Comparison of ENCODE assay signal across 40 mouse cellular contexts in the genomic region with DNA sequence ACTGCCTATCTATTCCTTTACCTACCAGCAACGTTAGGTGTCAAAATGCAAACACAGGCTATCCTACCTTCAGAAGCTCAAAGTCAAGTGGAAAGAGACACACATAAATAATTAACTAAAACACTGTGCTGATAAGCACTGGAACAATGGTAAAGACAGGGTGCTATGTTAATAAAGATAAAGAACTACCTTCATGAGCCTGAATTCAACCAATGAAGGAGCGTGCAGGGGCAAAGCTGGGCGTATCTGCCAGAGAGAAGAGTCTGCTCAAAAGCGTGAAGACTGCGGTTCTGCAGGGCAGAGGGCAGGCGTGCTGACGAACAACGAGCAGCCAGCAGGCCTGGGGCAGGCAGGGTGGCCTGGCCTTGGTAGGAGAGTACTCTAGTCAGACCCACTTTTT. TPM values are rescaled to one million over a fixed set of nuclear protein-coding genes. Genes with fewer than 3 reads are reported as not detected.
A peak's percentile ranks its signal among the peaks of the same experiment; 100 is the strongest.
DNase-seq lines count a peak whose midpoint lies in the region; ATAC-seq and TF ChIP-seq lines count a peak whose summit lies in the region.
"Had no signal": no experiment of that assay in that cellular context is flagged by ENCODE, and none has a peak within 500 bp of the region (broad histone marks: within the 10 kb centered on the region; RNA-seq: fewer than 3 reads in every experiment).

No protein-coding gene starts in this region.

- no peaks in the 10 kb centered on the region for H3K4me1 ChIP-seq in intestine, postnatal 0 days (replicated peaks; ENCODE audit: control insufficient read depth, insufficient read depth, low read length)
- peaks cover 4 to 7% of the 10 kb centered on the region in 2 experiments for H3K4me1 ChIP-seq in liver, embryonic 14.5 days (replicated peaks; ENCODE audit: control insufficient read depth in 2 of 2, insufficient read depth in 2 of 2, low read length in 1 of 2)
- H3K4me1 ChIP-seq: heart, embryonic 10.5 days; heart, embryonic 15.5 days had no signal

- ATAC-seq in intestine, postnatal 0 days: peak; percentile 92
- ATAC-seq in liver, embryonic 14.5 days (ENCODE audit: insufficient read depth): peak; percentile 70
- ATAC-seq in megakaryocyte-erythroid progenitor cell, adult 5-6 weeks (replicated peaks; ENCODE audit: low FRiP score, low TSS enrichment, poor library complexity, severe bottlenecking): peak; percentile 89
- ATAC-seq: forebrain, embryonic 16.5 days had no signal

- WGBS in intestine, postnatal 0 days: 48% methylated on average over 8 of the region's 8 CpGs
- WGBS in liver, embryonic 14.5 days (ENCODE audit: insufficient replicate concordance): 45% methylated on average over 8 of the region's 8 CpGs

- no peak overlapping the region for H3K4me2 ChIP-seq in intestine, postnatal 0 days (replicated peaks; ENCODE audit: low read depth)
- no peak overlapping the region for H3K4me2 ChIP-seq in liver, embryonic 14.5 days (ENCODE audit: low read depth)
- H3K4me2 ChIP-seq: heart, embryonic 15.5 days had no signal

- no peak overlapping the region for H3K4me3 ChIP-seq in intestine, postnatal 0 days (ENCODE audit: low read depth, low read length)
- H3K4me3 ChIP-seq in liver, embryonic 14.5 days (ENCODE audit: insufficient read depth in 1 of 2, low read depth in 2 of 2, low read length in 2 of 2): no peak overlapping the region
- H3K4me3 ChIP-seq: erythroblast, embryonic 14.5 days; heart, embryonic 10.5 days; heart, embryonic 15.5 days had no signal

- no peak for TF ChIP-seq CTCF in intestine, postnatal 0 days (IDR thresholded peaks at IDR 0.05; ENCODE audit: low read depth)
- TF ChIP-seq CTCF in liver, embryonic 14.5 days (IDR thresholded peaks at IDR 0.05; ENCODE audit: low read depth): no peak

- DNase-seq in c-Kit-positive CD71-positive TER-119-negative erythroid progenitor cells, embryonic 14.5 days (ENCODE audit: low read depth): peak; percentile 70
- no peak for DNase-seq in liver, embryonic 14.5 days (ENCODE audit: low read depth in 3 of 3, low spot score in 3 of 3)
- no peak for DNase-seq in spleen, adult 12 weeks (ENCODE audit: low spot score)
- no peak for DNase-seq in layer of hippocampus, adult 9-10 months (ENCODE audit: low spot score)
- no peak for DNase-seq in heart, adult 11 months
- DNase-seq: adrenal gland, postnatal 14 days; cerebellum, adult 2 months; cerebellum, postnatal 14 days; gastrocnemius, postnatal 10 days; kidney, adult 2 months; lung, postnatal 36 days; midbrain, embryonic 14.5 days; retina, postnatal 1 day; right cerebral cortex, postnatal 14 days; spleen, adult 18-20 months; thymus, adult 18-20 months; thymus, postnatal 36 days had no signal

- no peak overlapping the region for H3K9ac ChIP-seq in intestine, postnatal 0 days (ENCODE audit: low read depth, low read length)
- no peak overlapping the region for H3K9ac ChIP-seq in liver, embryonic 14.5 days (replicated peaks)
- H3K9ac ChIP-seq: heart, embryonic 15.5 days had no signal

- H3K27ac ChIP-seq in intestine, postnatal 0 days (ENCODE audit: low read depth, low read length): no peak overlapping the region
- H3K27ac ChIP-seq in liver, embryonic 14.5 days: no peak overlapping the region
- H3K27ac ChIP-seq: heart, embryonic 10.5 days; heart, embryonic 15.5 days; kidney, postnatal 0 days; stomach, postnatal 0 days had no signal

- no peak for TF ChIP-seq EP300 in liver, embryonic 14.5 days (IDR thresholded peaks at IDR 0.05; ENCODE audit: low read depth)

- no peaks in the 10 kb centered on the region for H3K27me3 ChIP-seq in intestine, postnatal 0 days (replicated peaks; ENCODE audit: control insufficient read depth, insufficient read depth, low read length)
- no peaks in the 10 kb centered on the region for H3K27me3 ChIP-seq in liver, embryonic 14.5 days (ENCODE audit: control insufficient read depth, insufficient read depth, low read length)
- H3K27me3 ChIP-seq: heart, embryonic 15.5 days had no signal

- H3K9me3 ChIP-seq in intestine, postnatal 0 days (ENCODE audit: control insufficient read depth): no peaks in the 10 kb centered on the region
- no peaks in the 10 kb centered on the region for H3K9me3 ChIP-seq in liver, embryonic 14.5 days (ENCODE audit: control insufficient read depth, low read length)
- H3K9me3 ChIP-seq: G1E; heart, embryonic 10.5 days; heart, embryonic 15.5 days had no signal

- peaks cover 10% of the 10 kb centered on the region for H3K36me3 ChIP-seq in intestine, postnatal 0 days (ENCODE audit: control insufficient read depth, insufficient read depth)
- H3K36me3 ChIP-seq in liver, embryonic 14.5 days (replicated peaks; ENCODE audit: control insufficient read depth, insufficient read depth, low read depth): 0 out of 2 replicates have a peak, but pooled peaks cover 3% of the 10 kb centered on the region

RNA-seq across cellular contexts. Expression of gene Xrcc6, which starts 16.6 kb away (rescaled TPM):
- 22.6 and 23.2 TPM in 2 replicates for polyA plus RNA-seq in intestine, postnatal 0 days (2015; fragmentation: Nextera tagmentation; extraction: Ambion mirVana)
- 13.9 and 22.1 TPM in 2 replicates for polyA plus RNA-seq in liver, embryonic 14.5 days (2012; rRNA removed)
- 52.9 and 62.3 TPM in 2 replicates for polyA plus RNA-seq in liver, embryonic 14.5 days (2014; fragmentation: Nextera tagmentation; extraction: Ambion mirVana)
- total RNA-seq in megakaryocyte-erythroid progenitor cell, adult 5-6 weeks (2014; fragmentation: Nextera tagmentation): 120 and 143 TPM in 2 replicates
- total RNA-seq in megakaryocyte-erythroid progenitor cell, adult 5-6 weeks (2017): 379 and 524 TPM in 2 replicates

RNA-seq across cellular contexts. Expression of gene 1700029P11Rik, which starts 23.9 kb away (rescaled TPM):
- not detected in 2 replicates for polyA plus RNA-seq in intestine, postnatal 0 days (2015; fragmentation: Nextera tagmentation; extraction: Ambion mirVana)
- not detected in 2 replicates for polyA plus RNA-seq in liver, embryonic 14.5 days (2012; rRNA removed)
- not detected in 2 replicates for polyA plus RNA-seq in liver, embryonic 14.5 days (2014; fragmentation: Nextera tagmentation; extraction: Ambion mirVana)
- not detected in 2 replicates for total RNA-seq in megakaryocyte-erythroid progenitor cell, adult 5-6 weeks (2014; fragmentation: Nextera tagmentation)
- total RNA-seq in megakaryocyte-erythroid progenitor cell, adult 5-6 weeks (2017): not detected in 2 replicates
- total RNA-seq: adrenal gland, postnatal 14 days; G1E; gastrocnemius, postnatal 10 days; heart, postnatal 25 days; layer of hippocampus, postnatal 10 days; left cerebral cortex, adult 18-20 months; left cerebral cortex, postnatal 14 days; liver, adult 2 months; monocyte, adult 5-6 weeks had no signal
- polyA plus RNA-seq: cerebellum, adult 2 months; cortical plate, adult 2 months; embryonic facial prominence, embryonic 14.5 days; erythroblast, embryonic 14.5 days; forebrain, embryonic 11.5 days; forebrain, embryonic 16.5 days; G1E; heart, embryonic 10.5 days; heart, embryonic 15.5 days; hindbrain, embryonic 11.5 days; kidney, postnatal 0 days; large intestine, adult 2 months; limb, embryonic 11.5 days; liver, adult 2 months; lung, embryonic 16.5 days; midbrain, embryonic 14.5 days; neural tube, embryonic 14.5 days; stomach, postnatal 0 days had no signal

RNA-seq across cellular contexts. Expression of gene Desi1, which starts 29.4 kb away (rescaled TPM):
- polyA plus RNA-seq in intestine, postnatal 0 days (2015; fragmentation: Nextera tagmentation; extraction: Ambion mirVana): 10.0 and 12.1 TPM in 2 replicates
- 8.3 and 9.3 TPM in 2 replicates for polyA plus RNA-seq in liver, embryonic 14.5 days (2012; rRNA removed)
- 8.6 and 11.3 TPM in 2 replicates for polyA plus RNA-seq in liver, embryonic 14.5 days (2014; fragmentation: Nextera tagmentation; extraction: Ambion mirVana)
- total RNA-seq in megakaryocyte-erythroid progenitor cell, adult 5-6 weeks (2014; fragmentation: Nextera tagmentation): 48.8 and 51.6 TPM in 2 replicates
- 8.0 and 22.3 TPM in 2 replicates for total RNA-seq in megakaryocyte-erythroid progenitor cell, adult 5-6 weeks (2017)

RNA-seq across cellular contexts. Expression of gene Snu13, which starts 43.1 kb away (rescaled TPM):
- polyA plus RNA-seq in intestine, postnatal 0 days (2015; fragmentation: Nextera tagmentation; extraction: Ambion mirVana): 86.1 and 99.0 TPM in 2 replicates
- polyA plus RNA-seq in liver, embryonic 14.5 days (2012; rRNA removed): 78.8 and 83.1 TPM in 2 replicates
- polyA plus RNA-seq in liver, embryonic 14.5 days (2014; fragmentation: Nextera tagmentation; extraction: Ambion mirVana): 187 TPM in 2 replicates
- 295 and 336 TPM in 2 replicates for total RNA-seq in megakaryocyte-erythroid progenitor cell, adult 5-6 weeks (2014; fragmentation: Nextera tagmentation)
- total RNA-seq in megakaryocyte-erythroid progenitor cell, adult 5-6 weeks (2017): 286 and 307 TPM in 2 replicates

RNA-seq across cellular contexts. Expression of gene Pmm1, which starts 43.5 kb away (rescaled TPM):
- polyA plus RNA-seq in intestine, postnatal 0 days (2015; fragmentation: Nextera tagmentation; extraction: Ambion mirVana): 14.5 and 15.8 TPM in 2 replicates
- polyA plus RNA-seq in liver, embryonic 14.5 days (2012; rRNA removed): 22.6 and 23.4 TPM in 2 replicates
- 17.6 and 21.1 TPM in 2 replicates for polyA plus RNA-seq in liver, embryonic 14.5 days (2014; fragmentation: Nextera tagmentation; extraction: Ambion mirVana)
- total RNA-seq in megakaryocyte-erythroid progenitor cell, adult 5-6 weeks (2014; fragmentation: Nextera tagmentation): 62.0 and 90.7 TPM in 2 replicates
- 30.5 and 33.1 TPM in 2 replicates for total RNA-seq in megakaryocyte-erythroid progenitor cell, adult 5-6 weeks (2017)
